Mouse (Mus musculus) thymus, postnatal 10 days (tissue): ENCODE results near the gene Fopnl.

ENCODE experiments used
- DNase-seq, 2 experiments: peaks; one replicate each; pipeline ENCODE4 v3.0.0; 2021; ENCODE audit warnings: low spot score in 2 of 2

Gene Fopnl

DNA sequence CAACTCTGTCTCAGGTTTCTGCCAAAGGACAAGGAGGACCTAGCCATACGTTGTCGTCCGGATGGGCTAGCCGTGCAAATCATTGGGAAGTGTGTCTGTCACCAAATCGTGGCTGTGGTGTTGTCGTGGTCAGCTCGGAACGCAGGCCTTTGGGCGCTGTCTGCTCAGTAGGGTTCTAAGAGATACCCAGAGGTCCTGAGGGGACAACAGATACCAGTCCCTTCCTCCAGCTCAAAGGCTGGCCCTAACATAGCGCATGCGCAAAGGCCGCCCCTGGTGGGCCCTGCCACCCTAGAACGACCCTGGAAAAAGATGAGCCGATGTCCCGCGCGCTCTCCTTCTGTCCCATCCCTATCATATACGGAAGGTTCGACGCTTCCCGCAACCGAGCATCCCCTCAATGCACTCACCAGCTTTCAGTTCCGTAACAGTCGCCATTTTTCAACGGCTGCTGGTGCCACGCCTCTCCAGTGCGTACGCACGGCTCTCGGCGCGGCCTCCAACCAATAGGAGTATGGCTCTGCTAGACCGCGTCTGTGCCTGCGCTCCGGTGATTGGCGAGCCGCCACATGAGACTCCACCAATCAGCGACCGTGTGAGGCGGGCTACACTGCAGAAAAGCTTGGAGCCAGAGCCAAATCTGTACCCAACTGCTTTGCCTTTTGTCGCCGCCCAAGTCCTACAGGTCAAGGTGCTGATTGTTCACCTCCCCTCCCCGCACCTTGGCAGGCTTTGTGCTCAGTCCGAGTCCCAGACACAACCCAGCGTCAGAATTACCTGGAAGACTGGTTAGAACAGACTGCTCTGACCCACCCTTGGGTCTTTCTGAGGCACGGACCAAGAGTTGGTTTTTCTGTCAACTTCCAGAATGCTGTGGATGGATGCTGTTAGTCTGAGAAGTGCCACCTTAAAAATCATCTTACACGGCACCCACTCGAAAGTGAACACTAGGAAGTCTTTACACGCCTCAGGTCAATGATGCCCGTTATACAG is at the start of gene Fopnl:
Gene Fopnl, minus strand, starts transcription at position 522 of the 993 bp plus-strand sequence.
- peak; percentile 93 for DNase-seq

DNA sequence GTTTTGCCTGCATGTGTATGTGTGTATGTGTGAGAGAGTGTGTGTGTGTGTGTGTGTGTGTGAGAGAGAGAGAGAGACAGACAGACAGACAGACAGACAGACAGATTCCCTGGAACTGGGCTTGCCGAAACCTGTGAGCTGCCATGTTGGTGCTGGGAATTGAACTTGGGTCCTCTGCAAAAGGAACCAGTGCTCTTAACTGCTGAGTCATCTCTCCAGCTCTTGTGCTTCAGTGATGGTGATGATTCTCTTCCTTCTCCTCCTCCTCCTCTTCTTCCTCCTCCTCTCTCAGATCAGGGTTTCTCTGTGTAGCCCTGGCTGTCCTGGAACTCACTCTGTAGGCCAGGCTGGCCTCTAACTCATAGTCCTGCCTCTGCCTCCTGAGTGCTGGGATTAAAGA is 48.8 kb upstream of the Fopnl start:
- DNase-seq, result no peak

DNA sequence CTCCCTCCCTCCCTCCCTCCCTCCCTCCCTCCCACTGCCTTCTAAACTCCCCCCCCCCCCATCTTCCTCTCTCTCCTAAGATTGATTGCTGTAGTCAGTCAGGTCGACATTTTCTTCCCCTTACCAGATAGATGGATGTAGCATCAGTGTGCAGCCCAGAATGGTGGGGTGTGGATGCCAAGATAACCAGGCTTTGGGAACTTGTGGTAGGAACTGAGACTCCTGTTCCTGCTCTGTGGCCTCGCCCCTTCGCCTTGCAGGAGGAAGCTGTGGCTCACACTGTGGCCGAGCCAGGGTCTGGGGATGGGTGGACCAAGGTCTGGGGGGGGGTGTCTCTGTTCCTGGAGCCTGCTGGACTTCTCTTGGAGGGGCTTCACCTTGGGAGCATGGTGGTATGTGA is 48.3 kb upstream of the Fopnl start:
- DNase-seq, result no peak

DNA sequence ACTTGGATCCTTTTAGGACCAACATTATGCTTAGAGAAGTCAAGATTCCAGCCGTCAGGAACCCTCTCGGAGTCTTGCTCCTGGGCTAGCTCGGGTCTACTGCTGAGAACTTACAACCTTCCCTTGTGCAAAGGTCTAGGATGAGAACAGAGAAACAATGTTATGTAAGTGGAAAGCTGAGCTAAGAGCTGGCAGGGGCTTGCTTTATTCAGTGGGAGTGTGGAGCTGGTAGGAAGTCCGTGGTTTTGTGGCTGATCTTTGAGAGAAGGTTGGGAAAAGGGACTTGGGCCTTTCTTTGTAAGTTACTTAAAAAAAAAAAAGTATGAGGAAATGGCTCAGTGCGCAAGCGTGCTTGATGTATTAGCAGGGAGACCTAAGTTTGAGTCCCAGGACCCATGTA is 46.9 kb upstream of the Fopnl start:
- no peak for DNase-seq

DNA sequence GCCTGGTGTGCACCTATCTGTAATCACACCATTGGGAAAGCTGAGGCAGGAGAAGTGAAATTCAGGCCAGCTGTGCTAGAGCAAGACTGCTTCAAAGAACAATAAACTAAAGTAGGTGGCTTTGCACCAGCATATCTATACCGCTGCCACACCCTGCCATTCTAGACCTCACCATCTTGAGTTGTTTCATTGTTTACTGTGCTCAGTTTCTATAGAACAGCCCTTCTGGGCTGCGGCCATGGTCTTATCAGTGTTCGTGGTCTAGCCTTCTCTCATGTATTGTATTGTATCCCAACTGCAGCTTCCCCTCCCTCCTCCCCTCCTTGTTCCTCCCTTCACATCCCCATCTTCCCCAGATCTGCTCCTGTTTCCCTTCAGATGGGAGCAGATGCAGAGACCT is 46.3 kb upstream of the Fopnl start:
- DNase-seq, result no peak

DNA sequence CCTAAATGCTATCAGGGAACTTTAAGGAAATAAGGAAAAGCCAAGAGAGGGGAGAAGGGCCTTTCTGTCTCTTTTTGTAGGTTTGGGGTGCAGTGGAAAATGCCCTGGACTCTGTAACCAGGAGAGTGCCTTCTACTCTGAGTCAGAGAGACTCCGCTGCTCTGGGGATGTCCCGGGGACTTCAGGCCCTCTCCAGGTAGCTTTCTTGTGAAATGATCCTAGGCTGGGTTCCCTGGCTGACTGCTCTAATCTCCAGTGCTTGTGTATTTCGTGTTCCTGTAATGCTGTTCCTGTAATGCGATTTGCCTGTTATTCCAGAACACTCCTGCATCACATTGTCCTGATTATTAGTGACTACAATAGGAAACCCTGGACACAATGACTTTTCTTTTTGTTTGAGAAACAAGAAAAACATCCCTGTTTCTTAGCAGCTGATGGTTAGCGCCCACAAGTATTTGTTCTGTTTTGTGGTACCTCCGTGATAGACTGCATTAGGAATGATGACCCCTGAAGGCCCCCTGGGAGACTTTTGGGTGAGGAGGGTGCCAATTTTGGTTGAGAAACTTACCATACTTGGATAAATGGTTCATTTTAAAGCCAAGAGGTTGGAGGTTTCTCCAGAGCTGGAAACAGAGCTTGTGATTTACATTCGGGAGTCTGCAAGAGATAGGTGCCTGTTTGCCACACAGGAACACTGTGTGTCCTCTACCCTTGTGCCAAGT is 45.1 kb upstream of the Fopnl start:
- DNase-seq, result peak in 1 of 2 experiments; percentile 7

DNA sequence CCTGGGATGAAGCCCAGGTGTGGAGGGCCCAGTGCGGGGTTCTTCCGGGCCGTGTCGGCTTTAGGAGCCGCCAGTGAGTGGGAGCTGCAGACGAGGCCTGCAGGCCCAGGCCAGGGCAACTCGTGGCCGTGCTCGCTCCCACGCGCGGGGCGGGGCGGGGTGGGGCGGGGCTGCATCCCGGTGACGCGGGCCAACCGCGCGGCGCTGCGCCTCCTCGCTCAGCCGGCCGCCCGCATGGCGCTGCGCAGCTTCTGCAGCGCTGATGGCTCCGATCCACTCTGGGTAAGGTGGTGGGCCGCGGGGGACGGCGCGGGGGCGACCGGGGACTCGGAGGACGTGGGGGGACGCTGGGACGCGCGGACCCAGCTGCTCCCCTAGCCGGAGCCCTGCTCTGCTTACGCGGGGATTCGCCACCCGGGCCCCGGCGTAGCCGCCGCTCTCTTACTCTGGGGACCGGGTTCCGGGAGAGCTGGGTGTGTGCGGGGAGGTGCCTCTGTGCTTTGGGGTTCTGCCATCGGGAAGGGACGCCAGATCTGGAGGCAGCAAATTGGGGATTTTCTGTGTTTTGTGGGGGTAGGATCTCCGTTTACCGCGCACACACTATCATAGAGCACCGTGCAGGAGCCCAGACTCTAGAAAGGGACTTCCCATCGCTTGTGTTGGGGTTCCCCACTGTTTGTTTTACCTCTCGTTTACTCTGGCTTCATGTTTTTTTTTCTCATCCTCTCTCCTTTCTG is 44.3 kb upstream of the Fopnl start, which contains the start of gene Abcc1:
Gene Abcc1, plus strand, starts transcription at position 197 of the 737 bp plus-strand sequence.
- DNase-seq, result peak; percentile 36 to 58

DNA sequence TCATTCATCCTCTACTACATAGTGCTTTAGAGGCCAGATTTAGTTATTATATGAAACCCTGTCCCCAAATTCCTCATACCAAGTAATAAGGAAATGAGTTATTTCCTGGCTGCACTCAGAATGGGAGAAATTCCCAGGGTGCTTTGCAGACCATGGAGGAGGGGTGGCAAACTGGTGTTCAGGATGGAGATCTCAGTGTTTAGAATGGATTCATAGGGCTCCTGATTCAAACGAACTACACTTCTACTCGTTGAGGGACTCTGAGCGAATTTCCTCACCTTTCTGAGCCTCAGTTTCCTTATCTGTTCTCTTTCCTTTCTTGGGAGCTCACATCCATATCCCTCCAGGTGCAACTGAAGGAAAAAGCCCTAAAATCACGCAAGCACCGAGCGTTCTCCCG is 43.7 kb upstream of the Fopnl start:
- no peak for DNase-seq

DNA sequence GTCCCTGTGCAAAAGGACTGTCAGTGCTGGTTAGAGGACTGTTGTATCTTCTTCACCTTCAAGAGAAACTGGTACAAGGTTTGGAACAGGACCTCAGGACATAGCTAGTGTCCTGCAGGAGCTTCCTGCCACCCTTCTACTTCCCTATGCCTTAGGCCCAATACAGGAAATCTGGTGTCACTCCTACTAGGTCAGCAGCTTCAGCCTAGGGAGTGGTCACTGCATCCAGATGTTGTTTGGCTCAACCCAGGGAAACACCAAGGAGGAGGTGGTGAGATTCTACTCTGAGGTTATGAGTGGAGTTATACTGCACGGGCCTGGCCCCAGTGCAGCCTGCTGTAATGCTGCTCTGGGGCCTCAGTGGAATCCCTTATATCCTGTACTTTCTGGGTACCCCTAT is 41.3 kb upstream of the Fopnl start:
- no peak for DNase-seq

DNA sequence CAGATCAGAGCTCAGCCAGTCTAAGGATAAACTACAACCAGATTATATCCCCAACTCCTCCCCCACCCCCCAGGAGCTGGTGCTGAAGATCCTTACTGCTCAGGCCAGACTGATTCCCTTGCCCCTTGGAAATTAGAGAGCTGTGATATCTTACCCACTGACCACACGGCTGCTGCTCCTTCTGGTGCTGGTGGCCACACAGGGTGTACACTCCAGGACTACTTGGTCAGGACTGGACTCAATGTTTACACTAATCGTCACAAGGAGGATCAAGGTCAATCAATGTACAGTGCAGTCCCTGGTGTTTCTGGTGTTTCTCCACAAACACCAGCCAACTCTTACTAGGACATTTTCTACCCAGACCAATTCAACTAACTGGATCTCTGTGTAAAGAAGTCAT is 40.7 kb upstream of the Fopnl start:
- DNase-seq, result no peak

DNA sequence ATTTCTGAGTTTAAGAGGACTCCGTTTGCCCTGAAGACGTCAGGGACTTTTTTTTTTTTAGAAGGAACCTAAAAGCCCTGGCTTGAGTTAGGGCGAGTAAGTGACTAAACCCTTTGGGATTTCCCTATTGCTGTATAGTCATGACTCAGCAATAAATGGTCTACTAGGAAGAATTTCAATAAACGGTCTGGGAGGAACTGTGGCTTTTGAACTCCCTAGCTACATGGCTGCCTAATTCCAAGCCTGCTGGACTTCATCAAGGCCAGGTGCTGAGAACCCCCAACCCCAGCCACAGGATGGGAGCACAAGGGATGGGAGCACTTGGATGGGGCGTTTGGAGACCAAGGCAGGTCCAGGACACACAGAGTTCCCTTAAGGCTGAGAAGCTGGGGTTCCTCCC is 35.5 kb upstream of the Fopnl start:
- no peak for DNase-seq

DNA sequence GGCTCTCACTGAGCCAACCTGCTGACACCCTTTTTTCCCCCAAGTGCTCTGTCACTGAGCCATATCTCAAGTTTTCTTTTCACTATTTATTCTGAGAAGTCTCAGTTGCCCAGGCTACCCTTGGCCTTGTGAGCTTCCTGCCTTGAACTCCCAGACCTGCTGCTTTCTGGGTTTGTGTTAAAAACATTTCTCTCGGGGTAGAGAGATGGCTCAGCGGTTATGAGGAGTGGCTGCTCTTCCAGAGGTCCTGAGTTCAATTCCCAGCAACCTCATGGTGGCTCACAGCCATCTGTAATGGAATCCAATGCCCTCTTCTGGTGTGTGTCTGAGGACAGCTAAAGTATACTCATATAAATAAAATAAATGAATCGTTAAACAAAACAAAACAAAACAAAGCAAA is 35.0 kb upstream of the Fopnl start:
- no peak for DNase-seq

DNA sequence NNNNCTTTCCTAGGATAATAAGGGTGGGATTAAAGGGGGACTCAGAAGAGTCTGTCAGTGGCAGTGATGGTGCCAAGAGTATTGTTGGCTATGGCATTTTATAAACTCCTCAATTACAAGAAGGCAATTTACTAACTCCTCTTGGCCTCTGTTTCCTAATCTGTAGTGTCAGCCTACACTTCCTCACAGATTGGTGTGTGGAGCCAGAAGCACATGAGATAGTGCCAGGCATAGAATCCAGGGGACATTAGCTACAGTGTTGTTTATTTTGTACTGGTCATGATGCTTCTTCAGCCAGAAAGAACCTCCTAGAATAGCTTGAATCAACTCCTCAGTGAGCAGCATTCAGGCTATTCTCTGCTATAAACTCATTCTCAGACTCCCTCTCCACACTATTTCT is 34.4 kb upstream of the Fopnl start:
- DNase-seq, result no peak

DNA sequence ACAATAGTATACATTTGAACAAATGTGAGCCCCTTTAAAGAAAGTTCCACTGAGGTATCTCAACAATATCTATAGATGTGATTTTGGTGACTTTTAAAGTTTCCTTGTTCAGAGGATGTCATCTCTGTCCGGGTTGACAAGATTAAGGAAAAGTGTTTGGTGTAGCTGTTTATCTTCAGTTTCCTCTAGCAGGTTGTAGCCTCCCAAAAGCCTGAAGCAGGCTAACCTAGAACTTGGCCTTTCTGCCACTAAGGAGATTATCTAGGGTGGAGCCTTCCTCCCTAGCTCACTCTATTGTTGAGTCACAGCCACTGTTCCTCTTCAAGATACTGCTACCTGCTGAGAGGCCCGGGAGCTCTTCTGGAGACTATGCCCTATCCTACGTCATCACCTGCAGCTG is 27.8 kb upstream of the Fopnl start:
- no peak for DNase-seq

DNA sequence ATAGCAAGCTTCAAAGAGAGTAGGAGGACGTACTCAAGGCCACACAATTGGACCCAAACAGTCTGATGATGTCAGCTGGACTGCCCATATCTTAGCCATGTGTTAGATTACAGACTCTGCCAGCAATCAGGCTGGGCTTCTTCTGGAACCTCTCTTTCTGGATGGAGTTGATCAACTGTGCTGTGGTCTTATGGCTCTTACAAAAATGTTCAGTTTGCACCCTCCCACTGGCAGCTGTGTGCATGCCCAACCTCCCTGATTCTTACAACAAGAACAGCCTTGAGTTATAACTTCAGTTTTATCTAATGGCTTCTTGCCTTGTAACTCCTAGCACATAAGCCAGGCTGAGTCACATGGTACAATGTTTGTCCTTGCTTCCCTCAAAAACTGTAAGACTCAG is 11.0 kb upstream of the Fopnl start:
- DNase-seq, result no peak

DNA sequence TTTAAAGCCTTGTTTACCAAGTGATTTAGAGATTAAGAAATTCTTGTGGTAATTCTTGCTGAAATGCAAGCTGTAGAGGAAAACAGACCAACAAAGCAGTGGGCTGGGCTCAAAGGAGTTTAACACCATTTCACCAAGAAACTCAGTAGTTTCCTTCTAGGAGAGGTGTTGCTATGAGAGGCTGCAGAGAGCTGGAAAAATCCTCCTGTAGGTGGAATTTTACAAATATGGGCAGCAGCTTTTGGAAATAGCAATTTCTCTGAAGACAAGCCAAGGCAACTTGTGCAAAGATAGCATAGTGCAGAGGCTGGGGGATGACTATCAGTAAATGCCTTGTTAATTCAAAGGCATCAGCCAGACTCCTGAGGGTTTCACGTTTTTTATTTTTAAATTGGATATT is 3.3 kb upstream of the Fopnl start:
- DNase-seq, result no peak

DNA sequence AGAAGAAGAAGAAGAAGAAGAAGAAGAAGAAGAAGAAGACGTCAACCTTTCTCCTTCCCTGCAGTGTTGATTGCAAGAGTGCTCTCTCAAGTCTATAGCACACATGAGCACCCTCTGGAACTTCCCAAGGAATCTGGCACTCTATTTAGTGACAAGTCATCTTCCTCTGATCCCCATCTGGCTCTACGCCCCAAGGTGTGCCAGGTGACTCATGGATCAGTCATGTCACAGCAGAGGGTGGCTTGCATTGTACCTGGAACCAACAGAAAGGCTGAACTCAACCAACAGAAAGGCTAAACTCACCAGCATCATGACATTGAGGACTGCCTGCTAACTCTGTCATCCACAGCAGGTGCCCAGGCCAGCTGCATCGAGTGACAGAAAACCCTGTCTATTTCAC is 2.5 kb upstream of the Fopnl start:
- DNase-seq, result no peak

DNA sequence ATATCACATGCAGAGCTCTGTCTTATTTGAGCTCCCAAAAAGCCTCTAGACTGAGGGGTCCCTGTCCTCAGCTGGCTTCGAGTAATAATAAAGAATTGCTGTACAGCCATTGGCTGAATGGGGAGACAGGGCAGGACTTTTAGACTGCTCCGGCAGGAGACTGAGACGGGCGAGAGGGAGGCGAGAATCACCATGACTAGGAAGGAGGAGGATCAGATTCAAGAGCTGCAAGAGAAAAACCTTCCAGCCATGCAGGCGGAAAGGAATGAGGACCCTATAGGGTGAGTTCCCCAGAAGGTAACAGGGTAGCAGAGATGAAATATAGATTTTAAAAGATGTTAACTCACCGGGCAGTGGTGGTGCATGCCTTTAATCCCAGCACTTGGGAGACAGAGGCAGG is 4.3 kb downstream of the Fopnl start:
- no peak for DNase-seq

DNA sequence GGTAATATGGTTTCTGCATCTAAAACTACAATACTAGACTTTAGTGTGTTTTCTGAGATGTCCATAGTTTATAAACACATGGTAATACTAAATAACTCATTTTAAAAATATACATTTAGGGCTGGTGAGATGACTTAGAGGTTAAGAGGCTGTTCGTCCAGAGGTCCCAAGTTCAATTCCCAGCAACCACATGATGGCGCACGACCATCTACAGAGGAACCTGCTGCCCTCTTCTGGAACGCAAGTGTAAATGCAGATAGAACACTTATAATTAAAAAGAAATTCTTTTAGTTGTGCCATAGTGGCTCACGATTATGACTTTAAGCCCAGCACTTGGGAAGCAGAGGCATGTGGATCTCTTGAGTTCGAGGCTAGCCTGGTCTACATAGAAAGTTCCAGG is 5.8 kb downstream of the Fopnl start:
- DNase-seq, result peak in 1 of 2 experiments; percentile 46

DNA sequence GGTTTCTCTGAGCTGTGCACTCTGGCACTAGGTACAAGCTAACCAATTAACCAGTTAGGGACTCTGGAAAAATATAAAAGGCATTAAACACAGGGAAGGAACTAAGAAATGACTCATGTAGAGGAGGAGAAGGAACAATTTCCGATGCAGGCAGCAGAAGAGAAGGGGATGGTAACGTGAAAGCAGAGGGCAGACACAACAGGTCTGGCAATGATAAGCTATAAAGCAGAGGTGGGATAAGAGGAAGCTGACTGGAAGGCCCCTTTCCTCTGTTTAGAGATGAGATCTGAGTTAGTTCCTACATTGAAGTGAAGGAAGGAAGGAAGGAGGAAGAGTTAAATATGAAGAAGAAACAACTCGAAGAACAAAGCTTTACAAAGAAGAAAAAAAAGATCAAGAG is 7.4 kb downstream of the Fopnl start:
- no peak for DNase-seq

DNA sequence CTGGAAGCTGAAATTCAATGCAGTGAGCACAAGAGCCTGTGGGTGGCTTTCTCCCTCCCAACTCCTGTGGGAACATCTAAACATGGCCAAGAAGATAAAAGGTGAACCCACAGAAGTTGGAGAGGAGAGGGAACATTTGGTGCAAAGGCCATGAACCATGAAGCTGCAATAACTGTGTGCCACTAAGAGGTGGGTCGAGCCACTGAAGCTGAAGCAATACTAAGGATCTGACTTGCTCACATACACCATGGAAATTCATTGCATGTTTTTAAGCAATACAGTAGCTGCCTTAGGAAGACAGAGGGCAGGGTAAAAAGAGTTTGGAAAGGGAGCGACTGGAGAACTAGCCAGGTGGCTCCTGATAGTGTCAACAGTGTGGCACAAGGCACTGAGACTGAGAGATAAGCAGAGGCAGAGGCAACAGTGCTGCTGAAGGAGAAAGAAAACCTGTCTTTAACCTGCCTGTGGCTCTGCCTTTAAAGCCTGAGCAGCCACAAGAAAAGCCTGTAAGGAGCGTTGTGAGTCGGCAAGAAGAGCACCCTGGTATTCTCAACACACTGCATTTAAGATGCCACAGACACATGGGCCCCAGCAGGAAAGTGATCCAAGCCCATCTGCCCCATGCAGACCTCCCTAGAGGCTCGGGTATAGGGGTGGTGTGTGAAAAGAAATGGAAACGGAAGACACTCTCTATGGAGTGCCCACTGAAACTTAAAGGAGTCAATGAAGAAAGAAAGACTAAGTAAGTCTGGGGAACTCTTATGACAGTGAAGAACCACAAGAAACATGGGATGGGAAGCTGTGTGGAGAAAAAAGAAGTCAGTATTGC is 8.7 kb downstream of the Fopnl start:
- no peak for DNase-seq
